Mouse (Mus musculus): Measurements from ENCODE around the gene Sfrp5.

DNA sequence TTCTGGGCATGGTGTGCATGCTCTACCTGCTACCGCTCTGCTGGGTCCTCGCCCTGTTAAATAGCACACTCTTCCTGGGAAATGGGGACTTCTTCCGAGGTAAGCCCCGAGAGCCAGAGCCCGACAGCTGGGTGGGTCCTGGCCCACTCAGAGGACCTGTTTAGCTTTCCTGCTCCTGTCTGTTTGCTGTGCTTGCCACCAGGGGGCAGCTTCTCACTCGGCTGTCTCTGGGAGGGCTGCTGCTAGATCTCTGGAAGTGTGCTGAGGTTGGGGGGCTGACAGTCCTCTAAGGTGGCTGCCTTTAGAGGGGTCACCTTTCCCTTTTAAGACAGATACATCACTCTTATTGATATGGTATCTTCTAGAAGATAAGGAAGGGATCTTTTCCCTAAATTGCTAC is 19.4 kb downstream of the Sfrp5 start:
- peak; percentile 40; the same call in 1 of the 2 replicates for TF ChIP-seq CTCF (IDR thresholded peaks at IDR 0.05; ENCODE audit: control insufficient read depth, insufficient read depth, insufficient replicate concordance, low read depth, low read length)
- no peak for TF ChIP-seq POLR2A (IDR thresholded peaks at IDR 0.05; ENCODE audit: control insufficient read depth, low read depth, low read length)
